Mouse (Mus musculus): ENCODE measurements at regions not wholly inside any gene's neighbourhood (a gene's known extent, or its start where the extent isn't known, plus 50 kb on each side); places are given as distances from the start of the nearest gene placed in this dataset.

DNA sequence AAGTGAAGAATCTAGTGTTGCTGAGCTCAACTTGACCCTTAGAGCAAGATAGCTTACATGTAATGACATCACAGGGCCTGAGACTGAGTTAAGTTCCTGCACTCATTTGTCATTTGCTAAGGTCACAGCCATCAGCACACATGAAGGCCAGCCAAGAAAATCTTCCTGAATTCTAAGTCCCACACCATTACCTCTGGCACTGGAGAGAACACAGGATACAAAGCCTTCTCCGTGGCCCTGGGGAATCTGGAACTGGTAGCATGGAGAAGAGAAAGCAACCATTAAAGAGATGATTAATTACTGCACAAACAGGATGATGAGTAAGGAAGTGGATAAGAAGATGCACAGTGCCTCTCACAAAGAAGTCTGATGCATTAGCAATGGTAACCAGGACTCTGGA is 232.0 kb downstream of the Wdr72 start:
- DNase-seq (ENCODE audit: low spot score): no peak

DNA sequence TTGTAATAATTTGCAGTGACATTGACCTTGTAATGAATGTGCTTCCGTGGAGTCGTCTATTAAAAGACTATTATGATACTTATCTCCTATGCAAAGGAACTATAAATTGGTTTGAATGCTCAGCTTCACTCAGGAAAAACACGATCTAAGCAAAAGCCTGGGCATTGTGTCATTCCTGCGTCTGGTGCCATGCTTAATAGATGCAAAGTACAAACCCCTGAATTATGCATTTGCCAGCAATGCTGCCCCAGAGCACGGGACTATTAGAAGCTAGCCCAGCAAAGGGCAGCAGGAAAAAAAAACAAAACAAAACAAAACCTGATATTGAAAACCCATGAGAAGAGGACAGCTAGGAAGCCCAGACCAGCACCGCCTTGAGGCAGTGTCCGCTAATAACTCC is 234.9 kb downstream of the Wdr72 start:
- DNase-seq (ENCODE audit: low spot score): no peak

DNA sequence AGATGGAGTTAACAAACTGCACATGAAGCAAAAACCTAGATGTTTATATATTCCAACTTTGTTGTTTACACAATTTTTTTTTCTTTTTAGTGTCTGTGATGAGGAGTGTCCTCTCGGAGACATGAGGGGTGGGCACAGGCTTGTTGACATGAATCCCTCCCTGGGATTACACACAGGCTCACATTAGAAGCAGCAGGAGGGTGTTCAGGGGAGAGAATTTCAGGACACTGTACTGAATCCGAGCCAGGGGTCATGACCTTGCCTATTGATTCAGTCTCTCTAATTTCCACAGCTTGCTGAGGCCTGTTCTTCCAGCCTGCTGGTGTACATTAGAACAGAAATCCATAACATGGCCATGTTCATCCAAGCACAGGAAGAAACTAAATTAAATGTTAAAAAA is 238.6 kb downstream of the Wdr72 start:
- no peak for DNase-seq (ENCODE audit: low spot score)

DNA sequence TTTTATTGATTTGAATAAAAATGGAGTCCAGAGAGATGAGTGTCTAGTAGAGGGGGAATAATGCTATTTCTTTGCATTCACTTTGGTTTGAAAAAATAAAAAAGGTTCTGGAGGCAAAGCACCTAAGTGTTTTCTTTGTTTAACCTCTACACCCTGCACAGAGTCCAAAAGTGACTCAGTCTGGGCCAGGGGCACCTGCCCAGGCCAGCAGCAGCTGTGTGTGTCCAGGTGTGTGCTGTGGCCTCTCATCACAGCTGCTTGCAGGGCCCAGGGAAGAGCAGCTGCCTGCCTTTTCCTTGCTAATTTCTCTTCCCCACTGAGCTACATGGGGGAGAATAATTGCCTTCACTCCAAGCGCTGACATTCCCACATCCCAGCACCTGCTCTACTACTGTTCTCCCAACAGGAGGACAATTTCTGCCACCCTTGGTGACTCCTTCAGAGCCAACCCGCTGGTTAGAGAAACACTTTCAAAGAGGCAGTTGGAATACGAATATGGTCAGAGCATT is 255.8 kb downstream of the Wdr72 start:
- DNase-seq (ENCODE audit: low spot score): no peak

DNA sequence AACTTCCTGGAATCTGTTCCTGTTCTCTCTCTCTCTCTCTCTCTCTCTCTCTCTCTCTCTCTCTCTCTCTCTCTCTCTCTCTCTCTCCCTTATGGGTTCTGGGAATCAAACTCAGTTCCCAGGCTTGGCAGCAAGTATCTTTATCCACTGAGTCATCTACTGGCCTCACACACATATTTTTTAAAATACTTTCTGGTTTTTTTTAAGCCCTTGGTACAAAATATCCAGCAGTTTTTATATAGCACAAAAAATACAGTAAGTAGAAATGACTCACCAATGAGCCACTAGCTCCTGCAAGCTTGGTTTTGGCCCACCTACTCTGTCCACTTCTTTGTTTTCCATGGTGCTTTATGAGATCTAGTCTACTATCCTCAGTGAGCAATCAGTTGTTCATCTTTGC is 266.0 kb downstream of the Wdr72 start:
- no peak for DNase-seq (ENCODE audit: low spot score)

DNA sequence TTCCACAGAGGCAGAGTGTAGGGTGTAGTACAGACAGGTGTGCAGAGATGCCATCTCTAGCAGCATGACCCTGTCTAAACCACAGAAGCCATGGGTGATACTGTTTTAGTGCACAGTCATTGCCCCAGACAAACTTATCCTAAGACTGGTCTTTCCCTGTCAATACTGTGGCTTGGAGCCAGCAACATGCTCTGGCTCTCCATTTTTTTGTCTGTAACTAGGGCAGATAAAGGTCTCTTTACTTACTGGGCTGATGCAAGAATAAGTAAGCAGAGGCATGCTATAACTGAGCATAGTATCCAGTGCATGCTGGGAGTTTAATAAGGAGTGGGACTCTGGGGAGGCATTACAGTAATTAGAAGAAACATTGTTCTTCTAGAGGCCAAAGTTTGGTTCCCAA is 267.0 kb downstream of the Wdr72 start:
- DNase-seq (ENCODE audit: low spot score): no peak

DNA sequence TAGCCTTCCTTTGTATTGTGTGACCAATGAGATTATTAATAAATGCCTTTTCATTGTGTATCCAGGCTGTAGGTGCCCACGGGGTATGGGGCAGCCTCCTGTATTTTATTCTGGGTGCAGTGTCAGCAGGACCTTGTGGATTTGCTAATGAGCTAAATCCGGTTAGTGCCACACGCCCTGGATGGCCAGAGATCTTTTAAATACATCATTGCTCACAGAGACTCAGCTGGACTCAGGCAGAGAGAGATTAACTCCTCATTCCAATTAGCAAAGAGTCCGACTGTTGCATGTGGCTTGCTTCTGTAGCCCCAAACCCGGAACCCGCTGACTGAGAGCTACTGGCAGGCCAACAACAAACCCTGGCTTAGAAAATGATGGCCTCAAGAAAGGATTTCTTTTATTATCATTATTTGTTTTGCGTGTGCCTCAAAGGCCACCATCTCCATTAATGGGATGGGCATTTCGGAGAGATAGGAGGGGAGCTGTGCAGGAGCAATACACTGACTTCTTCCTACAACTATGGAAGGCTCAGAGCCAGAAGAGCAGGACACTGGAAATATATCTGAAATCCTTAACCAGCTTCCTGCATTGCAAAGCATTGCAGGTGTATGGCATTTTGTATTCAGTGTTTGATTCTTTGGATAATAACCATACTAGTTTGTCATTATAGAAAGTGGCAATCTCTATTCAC is 274.2 kb downstream of the Wdr72 start:
- DNase-seq (ENCODE audit: low spot score): no peak

DNA sequence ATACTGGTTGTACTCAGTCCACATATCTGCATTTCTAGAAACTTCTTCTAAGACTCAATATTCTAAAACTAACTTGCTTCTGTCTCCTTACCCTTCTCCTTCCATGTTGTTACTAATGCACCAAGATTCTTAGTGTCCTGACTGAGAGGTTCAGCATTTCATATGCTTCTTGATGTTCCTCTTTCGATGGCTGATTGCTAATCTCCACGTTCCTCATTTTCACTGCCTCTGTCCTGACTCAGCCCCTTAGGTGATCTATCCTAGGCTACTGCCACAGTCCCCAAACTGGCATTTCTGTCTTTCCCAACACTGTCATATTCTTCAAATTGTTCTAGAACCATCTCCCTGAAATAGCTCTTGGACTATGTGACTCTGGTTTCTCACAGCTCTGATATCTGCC is 315.4 kb downstream of the Wdr72 start:
- no peak for DNase-seq (ENCODE audit: low spot score)

DNA sequence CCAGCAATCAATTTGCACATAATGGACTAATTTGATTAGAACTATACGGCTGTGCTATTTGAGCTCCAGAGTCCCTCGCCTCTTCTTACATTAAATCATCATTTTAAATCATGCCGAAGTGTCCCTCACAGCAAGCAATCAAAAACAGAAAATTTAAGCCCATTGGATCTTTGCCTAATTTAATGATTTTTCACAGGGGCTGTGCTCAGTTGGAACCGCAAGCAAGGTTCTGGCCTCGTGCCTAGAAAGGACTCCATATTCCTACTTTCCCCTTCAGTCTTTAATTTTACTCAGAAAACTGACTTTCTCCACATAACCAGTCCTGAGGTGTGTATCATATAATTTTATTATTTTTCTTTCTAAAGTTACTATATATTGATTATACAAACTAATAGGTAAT is 339.8 kb downstream of the Wdr72 start:
- no peak for DNase-seq (ENCODE audit: low spot score)

DNA sequence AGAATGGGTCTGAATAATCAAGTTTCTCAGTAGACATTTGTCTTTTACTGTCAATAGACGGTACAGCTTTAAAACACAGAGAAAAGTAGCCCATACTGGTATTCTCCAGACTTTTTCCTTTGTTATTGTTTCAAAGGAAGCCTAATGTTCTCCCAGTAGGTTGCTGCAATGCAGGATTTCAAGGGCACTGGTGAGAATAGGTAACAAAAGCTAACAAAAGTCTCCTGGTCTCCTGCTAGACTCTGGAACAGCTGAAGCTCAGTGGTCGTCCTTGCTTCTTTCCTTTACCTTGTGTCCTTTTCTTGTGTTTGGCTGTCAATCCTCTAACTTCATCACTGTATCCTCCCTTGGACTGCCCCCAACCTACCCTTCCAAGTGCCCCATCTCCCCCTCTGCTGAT is 350.9 kb downstream of the Wdr72 start:
- DNase-seq (ENCODE audit: low spot score): no peak

DNA sequence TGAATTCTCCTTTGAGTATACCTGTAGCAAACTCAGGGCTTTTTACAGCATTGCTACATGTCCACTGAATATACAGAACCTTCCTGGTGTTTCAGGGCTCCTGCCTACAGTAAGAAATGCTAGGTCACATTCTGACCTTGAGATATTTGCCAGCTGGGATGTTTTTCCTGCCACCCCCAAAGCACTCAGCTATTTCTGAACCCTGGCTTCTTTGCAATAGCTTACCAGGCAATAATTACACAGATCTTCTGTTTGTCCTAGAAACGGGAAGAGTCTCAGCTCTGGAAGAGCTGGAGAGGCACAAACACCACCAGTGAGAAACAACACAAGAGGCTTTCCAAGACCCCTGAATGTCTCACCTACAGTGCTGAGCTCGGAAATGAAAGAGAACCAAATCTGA is 366.7 kb downstream of the Wdr72 start:
- no peak for DNase-seq (ENCODE audit: low spot score)

DNA sequence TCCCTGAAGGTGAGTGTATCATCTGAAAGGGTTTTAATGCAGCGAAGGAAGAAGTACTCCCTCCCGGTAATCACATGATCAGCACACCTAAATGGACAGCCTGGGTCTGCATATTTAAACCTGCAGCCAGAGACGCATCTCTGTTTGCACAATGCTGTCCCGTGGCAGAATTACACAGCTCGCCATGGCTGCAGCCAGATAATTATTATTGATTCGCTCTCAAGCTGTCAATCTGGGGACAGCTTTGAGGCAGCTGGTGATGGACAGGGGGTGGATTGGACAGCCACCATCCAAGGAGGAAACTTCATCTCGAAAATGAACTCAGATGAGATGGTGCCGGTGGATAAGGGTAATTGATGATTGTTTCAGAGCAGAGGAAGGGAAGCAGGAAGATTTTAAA is 369.1 kb downstream of the Wdr72 start:
- no peak for DNase-seq (ENCODE audit: low spot score)

DNA sequence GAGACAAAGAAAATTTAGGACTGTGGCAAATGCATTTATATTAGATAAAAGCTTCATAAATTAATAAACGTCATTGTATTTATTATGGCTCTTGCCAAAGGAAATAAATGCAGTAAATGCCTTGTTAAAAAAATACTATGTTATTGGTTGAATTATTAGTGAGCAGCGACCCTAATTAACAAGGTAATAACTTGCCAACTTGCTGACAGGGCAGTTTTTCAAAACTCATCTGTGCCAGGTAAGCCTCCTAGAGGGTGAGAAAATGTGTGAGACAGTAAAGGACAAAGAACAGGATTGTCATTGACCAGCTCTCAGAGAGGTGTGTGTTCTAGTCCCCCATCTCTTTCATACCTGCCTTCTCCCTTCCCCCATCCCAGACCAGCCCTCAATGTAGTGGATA is 347.8 kb upstream of the Onecut1 start:
- DNase-seq (ENCODE audit: low spot score): no peak

DNA sequence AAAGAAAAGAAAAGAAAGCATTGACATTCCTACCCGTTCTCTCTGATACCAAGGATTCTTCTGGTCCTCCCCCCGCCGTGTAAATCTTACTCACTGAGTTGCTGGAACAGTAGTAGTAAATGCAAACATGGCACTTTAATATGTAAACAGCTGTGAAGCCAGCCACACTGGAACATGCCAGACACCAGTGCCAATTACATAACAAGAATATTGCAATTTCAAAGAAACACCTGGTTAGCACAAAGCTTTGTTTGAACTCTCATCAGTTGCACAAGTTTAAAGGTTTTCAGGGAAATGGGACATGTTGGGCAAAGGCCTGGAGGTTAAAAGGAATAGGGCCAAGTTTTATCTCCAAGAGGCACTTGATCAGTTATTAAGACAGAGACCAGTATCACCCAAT is 333.2 kb upstream of the Onecut1 start:
- no peak for DNase-seq (ENCODE audit: low spot score)

DNA sequence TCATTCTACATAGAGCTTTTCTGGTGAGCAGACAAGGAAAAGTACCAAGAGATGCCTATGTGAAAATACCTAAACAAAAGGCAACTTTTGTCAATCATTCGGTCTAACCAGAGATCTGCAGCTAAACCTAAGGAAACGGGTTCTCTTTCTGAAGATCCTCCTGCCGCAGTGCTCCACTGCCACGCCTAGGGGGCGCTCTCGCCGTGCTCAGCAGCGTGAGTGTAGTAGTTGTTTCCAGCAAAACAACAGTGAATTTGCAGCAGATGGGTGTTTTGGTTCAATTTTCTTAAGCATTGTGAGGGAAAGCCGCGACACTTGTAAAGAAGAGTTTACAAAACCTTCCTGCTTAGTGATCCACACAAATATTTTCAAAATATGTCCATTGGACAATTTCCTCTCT is 331.4 kb upstream of the Onecut1 start:
- peak; percentile 5 for DNase-seq (ENCODE audit: low spot score)

DNA sequence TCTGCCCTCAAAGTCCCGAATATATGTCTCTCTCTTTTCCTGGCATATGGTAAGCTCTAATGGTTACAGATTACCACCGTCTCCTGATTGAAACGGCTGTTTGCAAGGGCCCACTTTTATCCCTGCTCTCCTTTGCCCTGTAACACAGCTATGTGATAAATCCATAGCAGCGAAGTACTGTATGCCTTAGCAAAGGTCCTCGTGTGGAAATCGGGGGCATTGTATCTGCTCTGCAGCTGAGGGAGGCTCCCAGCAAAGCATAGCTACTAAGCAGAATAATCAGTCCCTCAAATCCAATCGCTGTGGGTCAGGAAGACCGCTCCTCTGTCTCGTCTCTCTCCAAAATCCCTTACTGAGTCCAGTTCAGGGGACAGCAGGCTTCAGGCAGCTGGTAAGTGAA is 331.0 kb upstream of the Onecut1 start:
- DNase-seq (ENCODE audit: low spot score): no peak

DNA sequence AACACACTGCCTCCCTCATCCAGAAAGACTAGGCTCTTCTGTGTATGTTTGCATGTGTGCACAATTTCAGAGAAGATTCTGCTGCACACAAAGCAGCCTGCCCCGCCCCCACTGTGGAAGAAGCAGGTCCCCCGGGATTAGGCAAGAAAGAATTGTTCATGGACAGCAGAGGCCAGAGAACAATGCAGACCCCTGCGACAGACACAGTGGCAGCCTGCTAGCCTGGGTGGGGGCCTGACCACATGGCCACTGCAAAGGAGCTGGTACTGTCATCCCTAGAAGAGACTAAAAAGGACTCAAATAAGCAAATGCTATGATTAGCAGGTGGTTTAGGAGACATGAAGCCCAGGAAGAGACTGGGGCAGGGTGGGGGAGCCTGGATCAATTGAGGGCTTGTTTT is 329.7 kb upstream of the Onecut1 start:
- DNase-seq (ENCODE audit: low spot score): no peak

DNA sequence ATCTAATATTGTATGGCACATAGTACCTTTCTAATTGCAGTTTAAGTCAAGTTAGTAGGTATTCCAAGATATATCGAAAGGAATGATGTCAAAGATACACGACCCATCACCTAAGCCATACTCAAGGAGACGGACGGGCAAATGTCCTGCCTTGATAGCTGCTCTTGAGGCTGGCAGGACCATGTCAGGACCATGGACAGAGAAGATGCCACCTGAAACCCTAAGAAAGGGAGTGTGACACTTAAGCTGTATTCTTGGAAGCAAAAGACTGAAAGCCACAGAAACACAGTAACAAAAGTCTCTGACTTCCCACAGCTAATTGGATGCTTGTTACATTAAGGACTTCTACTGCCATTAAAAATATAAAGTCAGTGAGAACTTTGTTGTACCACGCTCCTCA is 326.7 kb upstream of the Onecut1 start:
- DNase-seq (ENCODE audit: low spot score): no peak

DNA sequence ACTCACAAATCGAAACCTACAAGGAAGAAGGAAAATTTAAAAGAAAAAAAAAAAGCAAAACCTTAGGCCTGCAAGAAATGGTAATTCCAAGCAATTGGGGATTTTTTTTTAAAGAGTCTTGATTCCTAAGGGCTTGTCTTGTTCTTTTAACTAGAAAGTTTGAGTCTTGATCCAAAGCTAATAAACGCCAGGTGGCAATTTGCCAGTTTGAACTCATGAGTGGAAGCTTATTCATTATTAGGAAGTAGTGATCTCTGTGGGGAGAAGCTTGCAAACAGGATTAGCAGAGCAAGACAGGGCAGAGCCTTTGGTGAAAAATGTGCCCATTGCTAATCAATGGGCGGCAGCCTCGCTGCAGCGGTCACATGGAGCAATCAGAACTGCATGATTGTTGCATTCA is 305.6 kb upstream of the Onecut1 start:
- no peak for DNase-seq (ENCODE audit: low spot score)

DNA sequence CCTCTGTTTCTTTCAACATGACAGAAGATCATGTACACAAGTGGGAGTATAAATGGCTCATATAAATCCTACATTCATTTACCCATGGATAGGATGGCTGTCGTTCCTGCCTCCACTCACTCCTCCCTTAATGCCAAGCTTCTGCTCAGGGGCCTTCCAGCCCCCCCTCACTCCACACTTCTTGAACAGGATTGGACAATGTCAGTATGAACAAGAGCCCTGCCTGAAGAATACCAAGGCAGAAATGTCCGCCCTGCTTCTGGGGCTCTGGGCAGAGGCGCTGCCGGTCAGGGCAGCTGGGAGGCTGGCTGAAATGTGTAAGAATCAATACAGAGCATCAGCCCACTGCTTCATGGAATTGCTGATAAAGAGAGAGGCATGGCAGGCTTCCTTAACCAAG is 269.0 kb upstream of the Onecut1 start:
- DNase-seq (ENCODE audit: low spot score): no peak

DNA sequence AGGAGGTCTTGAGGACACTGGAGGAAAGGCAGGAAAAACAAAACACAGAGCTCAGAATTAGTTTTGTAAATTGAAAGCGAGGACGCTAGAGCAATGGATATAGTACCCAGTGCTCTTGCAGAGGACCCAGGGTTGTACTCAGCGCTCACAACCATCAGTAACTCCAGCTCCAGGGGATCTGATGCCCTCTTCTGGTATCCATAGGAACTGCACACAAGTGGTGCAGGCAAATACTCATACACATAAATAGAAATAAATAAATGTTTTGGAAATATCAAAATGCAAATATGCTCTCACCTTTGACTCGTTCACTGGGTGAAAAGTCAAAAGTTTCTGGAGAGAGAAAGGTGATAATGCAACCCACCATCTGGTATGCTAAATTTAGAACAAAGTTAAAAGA is 267.8 kb upstream of the Onecut1 start:
- DNase-seq (ENCODE audit: low spot score): no peak

DNA sequence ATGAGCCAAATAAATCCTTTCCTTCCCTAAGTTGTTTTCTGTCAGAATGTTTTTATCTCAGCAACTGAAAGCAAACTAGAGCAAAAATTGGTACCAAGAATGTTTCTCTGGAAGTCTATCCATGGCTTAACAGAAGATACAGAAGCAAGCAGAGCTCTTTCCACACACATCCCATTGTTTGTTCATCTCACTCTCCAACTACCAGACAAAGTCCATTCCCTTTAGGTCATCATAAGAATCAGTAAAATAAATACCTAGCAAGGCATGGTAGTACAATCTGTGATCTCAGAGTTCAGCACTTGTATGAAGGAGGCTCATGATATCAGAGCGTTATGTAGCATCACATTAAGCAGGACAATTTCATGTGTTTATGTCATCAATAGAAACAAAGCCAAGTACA is 257.3 kb upstream of the Onecut1 start:
- DNase-seq (ENCODE audit: low spot score): no peak

DNA sequence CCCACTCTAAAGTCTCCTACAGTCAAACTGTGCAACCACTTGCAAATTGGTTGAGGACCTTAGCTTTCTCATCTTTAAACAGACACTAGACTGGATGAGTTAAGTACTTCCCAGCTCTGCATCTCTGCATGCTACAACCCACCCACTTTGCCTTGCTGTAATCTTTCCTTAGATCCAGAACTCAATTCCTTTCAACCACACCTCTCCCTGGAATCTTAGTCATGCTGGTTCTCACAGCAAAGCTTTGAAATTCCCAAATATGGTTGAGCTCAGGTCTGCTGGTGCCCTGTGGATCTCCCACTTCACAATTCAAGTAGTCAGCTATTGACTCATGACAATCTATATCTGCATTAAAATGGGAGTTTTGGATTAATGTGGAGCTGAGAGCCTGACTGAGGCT is 239.8 kb upstream of the Onecut1 start:
- DNase-seq (ENCODE audit: low spot score): no peak

DNA sequence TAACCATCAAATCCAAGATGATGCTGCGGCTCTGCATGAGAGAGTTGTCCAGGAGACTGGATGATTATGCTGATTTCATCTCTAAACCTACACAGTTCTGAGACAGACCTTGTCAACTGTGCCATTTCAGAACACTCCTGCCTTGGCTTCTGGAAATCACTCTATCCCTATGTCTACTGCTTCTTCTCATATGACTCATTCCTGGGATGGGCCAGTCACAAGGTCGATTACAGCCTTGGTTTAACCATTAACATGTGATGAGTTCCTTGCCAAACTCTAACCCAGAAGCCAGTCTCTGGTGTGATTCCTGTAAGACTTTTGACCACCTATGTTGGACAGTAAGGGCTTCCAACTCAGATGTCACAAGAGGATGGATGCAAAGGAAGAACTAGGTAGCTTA is 216.3 kb upstream of the Onecut1 start:
- DNase-seq (ENCODE audit: low spot score): no peak

DNA sequence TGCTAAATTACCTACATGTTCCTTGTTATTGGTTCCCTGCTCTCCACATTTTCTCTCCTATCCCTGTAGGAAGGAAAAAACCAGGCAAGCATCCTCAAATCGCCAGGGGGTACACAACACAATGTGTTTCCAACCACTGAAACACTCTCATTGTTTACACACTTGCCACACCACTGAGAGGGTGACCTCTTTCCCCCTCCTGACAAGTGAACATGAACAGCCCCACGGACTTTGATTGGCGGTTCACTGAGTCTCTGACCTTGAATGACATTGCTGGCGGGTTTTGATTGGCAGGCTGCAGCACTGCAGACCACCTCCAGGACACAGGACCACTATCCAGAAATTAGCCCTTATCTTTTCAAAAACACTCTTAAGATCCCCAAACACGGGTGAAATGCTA is 211.7 kb upstream of the Onecut1 start:
- no peak for DNase-seq (ENCODE audit: low spot score)

Measured in ovary, postnatal 10 days (tissue).